Mouse (Mus musculus) adrenal gland (tissue): ENCODE measurements at regions not wholly inside any gene's neighbourhood (a gene's known extent, or its start where the extent isn't known, plus 50 kb on each side); places are given as distances from the start of the nearest gene placed in this dataset.

Experiments used
- intact Hi-C: fragments of 180-260 bp; cut with DNase I; formaldehyde crosslinking; loops from one replicate; pipeline ENCODE4 v1.15.1; 2025

- intact Hi-C loops = no loop called here
These were observed 50.5 kb upstream of the Slc22a23 start for GRCm38 (mm10) chr13:34395504-34395903.

- intact Hi-C loops = no loop called here
These were observed 50.0 kb upstream of the Slc22a23 start for GRCm38 (mm10) chr13:34395010-34395409.
